8 mouse cellular contexts compared by ENCODE assay signal in the genomic region with DNA sequence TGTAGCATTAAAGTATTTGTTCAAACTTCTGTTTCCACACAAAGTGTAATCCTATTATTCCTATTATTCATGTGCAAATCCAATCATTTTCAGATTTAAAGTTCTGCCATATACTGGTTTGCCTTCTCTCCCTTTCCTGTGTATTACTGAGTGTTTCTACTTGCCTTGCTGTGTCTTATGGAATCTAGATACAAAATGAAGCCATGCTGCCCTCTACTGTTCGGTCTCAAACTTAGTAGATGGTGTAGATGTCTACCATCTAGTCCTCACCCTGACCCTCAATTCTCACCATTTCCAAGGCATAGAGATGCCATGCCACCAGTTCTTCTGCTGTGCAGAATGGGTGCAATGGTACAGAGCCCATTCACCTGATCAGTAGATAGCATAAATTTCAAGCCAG. TPM values are rescaled to one million over a fixed set of nuclear protein-coding genes. Genes with fewer than 3 reads are reported as not detected.
A peak's percentile ranks its signal among the peaks of the same experiment; 100 is the strongest.
DNase-seq lines count a peak whose midpoint lies in the region; ATAC-seq and TF ChIP-seq lines count a peak whose summit lies in the region.

No protein-coding gene starts in this region.

- H3K4me1 ChIP-seq in MEL (ENCODE audit: control insufficient read depth in 1 of 2, insufficient read depth in 2 of 2, low read length in 2 of 2), result no peaks in the 10 kb centered on the region
- no peaks in the 10 kb centered on the region for H3K4me1 ChIP-seq in hindbrain, embryonic 16.5 days (ENCODE audit: control insufficient read depth, insufficient read depth, low read depth, low read length)

- DNase-seq in heart, postnatal 10 days, result peak; percentile 24 to 45
- no peak for DNase-seq in heart, adult 11 months
- peak; percentile 49 for DNase-seq in MEL (ENCODE audit: low read depth, low spot score)
- DNase-seq in cerebellum, adult 8-10 months, result peak; percentile 44
- DNase-seq in lung, postnatal 10 days, result peak; percentile 57
- DNase-seq in splenic B cell, adult 2 months (ENCODE audit: low read depth, low spot score), result peak; percentile 18
- no peak for DNase-seq in Muller cell, postnatal 12 days (ENCODE audit: inconsistent ontology term)

- intact Hi-C loops in heart, postnatal 10 days (cut with DNase I), result loop anchor here (2.0 to 10.0 kb wide), 4 partner anchors 28 to 320 kb away; no protein-coding TSS in a partner anchor

- TF ChIP-seq CTCF in MEL (IDR thresholded peaks at IDR 0.05 in 2 of 3, conservative IDR thresholded peaks at IDR 0.05 in 1 of 3; ENCODE audit: control insufficient read depth in 1 of 3, insufficient read depth in 1 of 3, low read depth in 2 of 3, low read length in 3 of 3, poor library complexity in 1 of 3, severe bottlenecking in 1 of 3), result peak in 1 of 3 experiments; percentile 61; a peak in 3 of 6 replicates

- peak; percentile 57 for TF ChIP-seq RAD21 in MEL (IDR thresholded peaks at IDR 0.05; ENCODE audit: low read depth, low read length)

- ATAC-seq in hindbrain, embryonic 16.5 days, result peak; percentile 77; the same call in 1 of the 2 replicates

- H3K27me3 ChIP-seq in MEL (ENCODE audit: control insufficient read depth in 1 of 2, insufficient read depth in 2 of 2, low read length in 2 of 2), result peaks cover 4 to 6% of the 10 kb centered on the region in 2 experiments
- no peaks in the 10 kb centered on the region for H3K27me3 ChIP-seq in hindbrain, embryonic 16.5 days (replicated peaks; ENCODE audit: control insufficient read depth, insufficient read depth, low read length)
- H3K27me3 ChIP-seq in splenic B cell, adult 2 months (ENCODE audit: control insufficient read depth, insufficient read depth, low read length, poor library complexity, severe bottlenecking), result no peaks in the 10 kb centered on the region

- TF ChIP-seq EP300 in MEL (IDR thresholded peaks at IDR 0.05; ENCODE audit: low read depth in 1 of 2, low read length in 2 of 2), result no peak

- no peak for TF ChIP-seq POLR2A in MEL (IDR thresholded peaks at IDR 0.05; ENCODE audit: control insufficient read depth in 1 of 2, insufficient read depth in 1 of 2, low read depth in 1 of 2, low read length in 2 of 2, poor library complexity in 1 of 2)

- no peaks in the 10 kb centered on the region for H3K79me2 ChIP-seq in MEL (ENCODE audit: control insufficient read depth, insufficient read depth, low read length, poor library complexity)

- H3K4me2 ChIP-seq in hindbrain, embryonic 16.5 days (ENCODE audit: low read length), result no peak overlapping the region

- H3K9ac ChIP-seq in MEL (ENCODE audit: control insufficient read depth, low read depth, low read length, poor library complexity, severe bottlenecking), result no peak overlapping the region
- no peak overlapping the region for H3K9ac ChIP-seq in hindbrain, embryonic 16.5 days (ENCODE audit: low read depth, low read length)

- no peak overlapping the region for H3K4me3 ChIP-seq in MEL (ENCODE audit: control insufficient read depth in 1 of 2, insufficient read depth in 1 of 2, low read depth in 2 of 2, low read length in 2 of 2)
- H3K4me3 ChIP-seq in hindbrain, embryonic 16.5 days (ENCODE audit: low read length), result no peak overlapping the region

- 45% methylated on average over 1 of the region's 1 CpGs for WGBS in hindbrain, embryonic 16.5 days

- H3K27ac ChIP-seq in MEL (ENCODE audit: control insufficient read depth, low read depth, low read length), result no peak overlapping the region
- H3K27ac ChIP-seq in hindbrain, embryonic 16.5 days (ENCODE audit: low read depth, low read length), result no peak overlapping the region

- no peaks in the 10 kb centered on the region for H3K36me3 ChIP-seq in MEL (ENCODE audit: control insufficient read depth in 1 of 2, insufficient read depth in 2 of 2, low read length in 2 of 2)
- H3K36me3 ChIP-seq in hindbrain, embryonic 16.5 days (ENCODE audit: control insufficient read depth, insufficient read depth, low read length), result no peaks in the 10 kb centered on the region
- no peaks in the 10 kb centered on the region for H3K36me3 ChIP-seq in splenic B cell, adult 2 months (ENCODE audit: control insufficient read depth, insufficient read depth, low read length, poor library complexity, severe bottlenecking)

- no peaks in the 10 kb centered on the region for H3K9me3 ChIP-seq in MEL (replicated peaks; ENCODE audit: insufficient read depth, low read length)
- no peaks in the 10 kb centered on the region for H3K9me3 ChIP-seq in hindbrain, embryonic 16.5 days (ENCODE audit: control insufficient read depth, low read length)

TF ChIP-seq in MEL, 35 proteins besides CTCF, POLR2A, EP300 and RAD21:
- peak; percentile 35; the same call in 1 of the 2 replicates for TF ChIP-seq ZC3H11A (IDR thresholded peaks at IDR 0.05; ENCODE audit: low read depth, low read length)
- TF ChIP-seq SMC3 (IDR thresholded peaks at IDR 0.05; ENCODE audit: low read depth, low read length), result peak; percentile 50
- no peak for TF ChIP-seq MYC (IDR thresholded peaks at IDR 0.05; ENCODE audit: low read depth, low read length)
- TF ChIP-seq GABPA (IDR thresholded peaks at IDR 0.05; ENCODE audit: low read depth, low read length), result no peak
- no peak for TF ChIP-seq JUND (IDR thresholded peaks at IDR 0.05; ENCODE audit: low read depth, low read length)

RNA-seq across cellular contexts. Expression of gene Vip, which starts 4.7 kb away (rescaled TPM):
- under 1 TPM in 1 of 2 experiments, not detected in 1; 0.69 TPM for total RNA-seq in heart, postnatal 10 days (2021)
- total RNA-seq in MEL (2012; rRNA removed), result not detected in 2 replicates
- not detected for polyA plus RNA-seq in MEL (2012; ENCODE audit: insufficient read depth in 1 of 2, insufficient read length in 2 of 2, low read depth in 1 of 2, low replicate concordance in 2 of 2, missing spikeins in 1 of 2)
- polyA plus RNA-seq in hindbrain, embryonic 16.5 days (2015; fragmentation: Nextera tagmentation; extraction: Ambion mirVana), result 2.1 and 2.2 TPM in 2 replicates

RNA-seq across cellular contexts. Expression of gene Myct1, which starts 40.8 kb away (rescaled TPM):
- 10 to 100 TPM; 22.2 to 30.4 TPM for total RNA-seq in heart, postnatal 10 days (2021)
- total RNA-seq in MEL (2012; rRNA removed), result 0.07 TPM in 1 of 2 replicates, not detected in the other
- under 1 TPM in 1 of 2 experiments, not detected in 1; 0.24 TPM for polyA plus RNA-seq in MEL (2012; ENCODE audit: insufficient read depth in 1 of 2, insufficient read length in 2 of 2, low read depth in 1 of 2, low replicate concordance in 2 of 2, missing spikeins in 1 of 2)
- 0.96 and 1.4 TPM in 2 replicates for polyA plus RNA-seq in hindbrain, embryonic 16.5 days (2015; fragmentation: Nextera tagmentation; extraction: Ambion mirVana)

Comparison
In these comparisons a context has a peak if more than half of its experiments do, and no peak if none do; other contexts are left out.
1. DNase-seq: peak in heart, postnatal 10 days (2 of 2), MEL (single experiment), cerebellum, adult 8-10 months (single experiment), lung, postnatal 10 days (single experiment) and splenic B cell, adult 2 months (single experiment); none in heart, adult 11 months (single experiment) and Muller cell, postnatal 12 days (single experiment).
2. RNA of gene Myct1, which starts 40.8 kb away (total RNA-seq): 22.2 to 30.4 TPM in heart, postnatal 10 days; 0.07 TPM in MEL; every median in the first group is over 10 times any median in the second.